Mouse (Mus musculus): ENCODE data around the gene Tpsg1.

The Tpsg1 gene

GRCm38 (mm10) chr17:25368973-25369372 is at the start of gene Tpsg1:
TSS of gene Tpsg1 (plus strand) at chr17:25369273.
- DNase-seq (ENCODE audit: low spot score): no peak

GRCm38 (mm10) chr17:25320819-25321218 is 48.3 kb upstream of the Tpsg1 start:
- no peak for DNase-seq (ENCODE audit: low spot score)

GRCm38 (mm10) chr17:25322930-25323329 is 46.1 kb upstream of the Tpsg1 start:
- no peak for DNase-seq (ENCODE audit: low spot score)

GRCm38 (mm10) chr17:25332321-25332720 is 36.8 kb upstream of the Tpsg1 start:
- DNase-seq (ENCODE audit: low spot score): no peak

- peak; percentile 63 for DNase-seq (ENCODE audit: low spot score)
Measured at GRCm38 (mm10) chr17:25333943-25334342, 35.1 kb upstream of the Tpsg1 start.

- DNase-seq (ENCODE audit: low spot score): no peak
Measured at GRCm38 (mm10) chr17:25338218-25338617, 30.9 kb upstream of the Tpsg1 start.

- DNase-seq (ENCODE audit: low spot score): no peak
Measured at GRCm38 (mm10) chr17:25340003-25340402, 29.1 kb upstream of the Tpsg1 start.

- no peak for DNase-seq (ENCODE audit: low spot score)
Measured at GRCm38 (mm10) chr17:25341490-25341889, 27.6 kb upstream of the Tpsg1 start.

GRCm38 (mm10) chr17:25345462-25345861 is 23.6 kb upstream of the Tpsg1 start, which contains the start of gene Tpsab1:
TSS of gene Tpsab1 (minus strand) at chr17:25345562.
- DNase-seq (ENCODE audit: low spot score): no peak

GRCm38 (mm10) chr17:25361291-25361690 is 7.8 kb upstream of the Tpsg1 start:
- DNase-seq (ENCODE audit: low spot score): no peak

- peak; percentile 16 for DNase-seq (ENCODE audit: low spot score)
Measured at GRCm38 (mm10) chr17:25363726-25364125, 5.3 kb upstream of the Tpsg1 start.

GRCm38 (mm10) chr17:25366005-25366404 is 3.1 kb upstream of the Tpsg1 start, which contains the start of gene Tpsb2:
TSS of gene Tpsb2 (plus strand) at chr17:25366305.
- DNase-seq (ENCODE audit: low spot score): no peak

GRCm38 (mm10) chr17:25372491-25372890 is 3.4 kb downstream of the Tpsg1 start:
- DNase-seq (ENCODE audit: low spot score): no peak

- peak; percentile 39 for DNase-seq (ENCODE audit: low spot score)
Measured at GRCm38 (mm10) chr17:25374011-25374410, 4.9 kb downstream of the Tpsg1 start.

- no peak for DNase-seq (ENCODE audit: low spot score)
Measured at GRCm38 (mm10) chr17:25394526-25394925, 25.5 kb downstream of the Tpsg1 start.

GRCm38 (mm10) chr17:25397804-25398519 is 28.9 kb downstream of the Tpsg1 start:
- DNase-seq (ENCODE audit: low spot score): peak; percentile 76

GRCm38 (mm10) chr17:25398520-25398838 is 29.4 kb downstream of the Tpsg1 start:
- no peak for DNase-seq (ENCODE audit: low spot score)

GRCm38 (mm10) chr17:25400443-25400842 is 31.4 kb downstream of the Tpsg1 start:
- peak; percentile 47 for DNase-seq (ENCODE audit: low spot score)

- DNase-seq (ENCODE audit: low spot score): no peak
Measured at GRCm38 (mm10) chr17:25401491-25401890, 32.4 kb downstream of the Tpsg1 start.

- no peak for DNase-seq (ENCODE audit: low spot score)
Measured at GRCm38 (mm10) chr17:25402224-25402623, 33.2 kb downstream of the Tpsg1 start.

- DNase-seq (ENCODE audit: low spot score): no peak
Measured at GRCm38 (mm10) chr17:25404190-25404589, 35.1 kb downstream of the Tpsg1 start.

GRCm38 (mm10) chr17:25405224-25405895 is 36.3 kb downstream of the Tpsg1 start:
- DNase-seq (ENCODE audit: low spot score): no peak

- DNase-seq (ENCODE audit: low spot score): no peak
Measured at GRCm38 (mm10) chr17:25406011-25406441, 37.0 kb downstream of the Tpsg1 start.

GRCm38 (mm10) chr17:25407352-25407751 is 38.3 kb downstream of the Tpsg1 start:
- DNase-seq (ENCODE audit: low spot score): no peak
